Mouse (Mus musculus): ENCODE data around the gene Adam11.

Adam11 gene

GRCm38 (mm10) chr11:102758977-102759376, 2.3 kb upstream of the Adam11 start:
- Histone ChIP-seq H3K27me3 (ENCODE audit: insufficient read depth, low read length) (peaks cover 93% of the 10 kb centered on the region), H3K4me1 (replicated peaks; ENCODE audit: low read depth, low read length) (peaks cover 31% of the 10 kb centered on the region), H3K4me3 (replicated peaks; ENCODE audit: low read length) (no peak overlapping the region), H3K9me3 (ENCODE audit: low read length) (no peaks in the 10 kb centered on the region), H3K36me3 (ENCODE audit: insufficient read depth, low read length) (no peaks in the 10 kb centered on the region)
- TF ChIP-seq POU5F1 (IDR thresholded peaks at IDR 0.05; ENCODE audit: borderline replicate concordance, low read length) (no peak), NANOG (IDR thresholded peaks at IDR 0.05; ENCODE audit: borderline replicate concordance, low read length) (no peak), CTCF (conservative IDR thresholded peaks at IDR 0.05; ENCODE audit: low read length) (no peak)

- H3K27me3 ChIP-seq (ENCODE audit: insufficient read depth, low read length), result peaks cover 90% of the 10 kb centered on the region
- TF ChIP-seq CTCF (conservative IDR thresholded peaks at IDR 0.05; ENCODE audit: low read length) (no peak), POU5F1 (IDR thresholded peaks at IDR 0.05; ENCODE audit: borderline replicate concordance, low read length) (no peak), NANOG (IDR thresholded peaks at IDR 0.05; ENCODE audit: borderline replicate concordance, low read length) (no peak)
- H3K36me3 ChIP-seq (ENCODE audit: insufficient read depth, low read length), result no peaks in the 10 kb centered on the region
- no peaks in the 10 kb centered on the region for H3K9me3 ChIP-seq (ENCODE audit: low read length)
- peak overlapping the region; percentile 81 for H3K4me3 ChIP-seq (replicated peaks; ENCODE audit: low read length)
- H3K4me1 ChIP-seq (replicated peaks; ENCODE audit: low read depth, low read length), result peaks cover 25% of the 10 kb centered on the region
Observed at GRCm38 (mm10) chr11:102760805-102761308, 382 bp upstream of the Adam11 start.

DNA sequence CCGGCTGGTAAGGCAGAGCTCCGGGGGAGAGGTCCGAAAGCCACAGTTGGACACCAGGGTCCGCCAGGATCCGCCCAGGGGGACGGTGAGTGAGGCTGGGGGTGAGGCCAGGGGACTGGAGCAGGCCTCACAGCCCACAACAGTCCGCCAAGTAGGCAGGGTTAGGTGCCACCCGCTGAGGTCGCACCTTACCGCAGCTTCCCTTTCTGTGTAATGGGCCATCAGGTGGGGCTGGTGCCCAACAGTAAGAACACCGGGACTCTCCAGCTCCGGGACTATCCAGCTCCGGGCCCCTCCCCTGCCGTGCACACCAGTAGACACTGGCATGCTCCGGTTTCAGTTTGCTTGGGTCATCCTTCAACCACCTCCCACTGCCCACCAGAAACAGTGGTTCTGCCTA, 1.0 kb downstream of the Adam11 start:
- Histone ChIP-seq H3K27me3 (ENCODE audit: insufficient read depth, low read length) (peaks cover 79% of the 10 kb centered on the region), H3K36me3 (ENCODE audit: insufficient read depth, low read length) (no peaks in the 10 kb centered on the region), H3K4me1 (replicated peaks; ENCODE audit: low read depth, low read length) (peaks cover 29% of the 10 kb centered on the region), H3K9me3 (ENCODE audit: low read length) (no peaks in the 10 kb centered on the region), H3K4me3 (replicated peaks; ENCODE audit: low read length) (peak overlapping the region; percentile 81)
- TF ChIP-seq NANOG (IDR thresholded peaks at IDR 0.05; ENCODE audit: borderline replicate concordance, low read length) (no peak), CTCF (conservative IDR thresholded peaks at IDR 0.05; ENCODE audit: low read length) (no peak), POU5F1 (IDR thresholded peaks at IDR 0.05; ENCODE audit: borderline replicate concordance, low read length) (no peak)

- Histone ChIP-seq H3K4me1 (replicated peaks; ENCODE audit: low read depth, low read length) (peaks cover 37% of the 10 kb centered on the region), H3K9me3 (ENCODE audit: low read length) (no peaks in the 10 kb centered on the region), H3K27me3 (ENCODE audit: insufficient read depth, low read length) (peaks cover 70% of the 10 kb centered on the region), H3K36me3 (ENCODE audit: insufficient read depth, low read length) (no peaks in the 10 kb centered on the region), H3K4me3 (replicated peaks; ENCODE audit: low read length) (no peak overlapping the region)
- no peak for TF ChIP-seq POU5F1 (IDR thresholded peaks at IDR 0.05; ENCODE audit: borderline replicate concordance, low read length)
Observed at GRCm38 (mm10) chr11:102763009-102763767, 1.9 kb downstream of the Adam11 start.

DNA sequence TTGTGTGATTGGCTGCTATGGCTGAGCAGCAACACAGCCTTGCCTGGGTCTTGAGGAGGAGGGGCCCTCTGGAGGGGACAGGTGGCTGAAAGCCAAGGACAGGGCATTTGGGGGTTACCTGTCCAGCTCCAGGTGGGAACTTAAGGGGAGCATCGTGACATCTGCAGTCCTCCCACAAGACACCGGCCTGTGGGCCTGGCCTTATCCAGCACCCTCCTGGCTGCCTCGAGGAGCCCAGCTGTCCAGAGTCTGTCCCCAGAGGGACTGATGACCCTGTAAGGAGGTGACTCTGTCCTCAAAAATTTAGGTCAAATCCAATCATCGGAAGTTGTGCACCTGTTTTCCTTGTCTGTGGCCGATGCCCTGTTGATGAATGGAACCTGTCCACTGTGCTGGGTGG, 4.2 kb downstream of the Adam11 start:
- H3K4me1 ChIP-seq (replicated peaks; ENCODE audit: low read depth, low read length), result peaks cover 59% of the 10 kb centered on the region
- H3K36me3 ChIP-seq (ENCODE audit: insufficient read depth, low read length), result no peaks in the 10 kb centered on the region
- no peak for TF ChIP-seq CTCF (conservative IDR thresholded peaks at IDR 0.05; ENCODE audit: low read length)
- no peak for TF ChIP-seq NANOG (IDR thresholded peaks at IDR 0.05; ENCODE audit: borderline replicate concordance, low read length)
- TF ChIP-seq POU5F1 (IDR thresholded peaks at IDR 0.05; ENCODE audit: borderline replicate concordance, low read length), result no peak
- H3K9me3 ChIP-seq (ENCODE audit: low read length), result no peaks in the 10 kb centered on the region
- H3K27me3 ChIP-seq (ENCODE audit: insufficient read depth, low read length), result peaks cover 52% of the 10 kb centered on the region
- no peak overlapping the region for H3K4me3 ChIP-seq (replicated peaks; ENCODE audit: low read length)

DNA sequence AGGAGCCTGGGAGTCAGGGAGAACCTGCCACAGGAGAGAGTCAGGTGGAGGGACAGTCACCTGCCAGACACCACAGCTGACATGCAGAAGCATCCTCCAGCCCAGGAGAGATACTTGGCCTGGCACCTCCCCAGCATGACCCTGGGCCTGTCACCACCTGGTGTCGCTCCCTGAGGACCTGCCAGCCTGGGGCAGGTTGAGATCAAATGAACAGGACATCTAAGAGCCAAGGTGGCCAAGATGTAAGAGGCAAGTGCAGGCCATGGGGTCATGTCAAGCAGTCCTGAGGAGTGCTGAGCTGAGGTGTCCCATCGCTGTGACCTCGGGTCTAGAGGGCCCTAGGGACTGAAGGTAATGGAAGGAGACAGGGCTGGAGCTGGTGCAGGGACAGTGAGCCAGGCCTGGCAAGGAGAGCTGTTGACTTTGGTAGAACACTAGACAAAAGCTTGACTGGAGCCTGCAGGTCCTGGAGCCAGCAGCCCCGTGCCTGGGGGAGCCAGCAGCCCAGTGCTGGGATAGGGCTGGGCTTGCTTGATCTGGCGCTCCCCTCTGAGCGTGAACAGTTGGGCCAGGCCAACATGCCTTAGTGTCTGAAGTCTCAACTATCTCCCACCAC, 5.9 kb downstream of the Adam11 start:
- peaks cover 64% of the 10 kb centered on the region for H3K4me1 ChIP-seq (replicated peaks; ENCODE audit: low read depth, low read length)
- TF ChIP-seq NANOG (IDR thresholded peaks at IDR 0.05; ENCODE audit: borderline replicate concordance, low read length) (no peak), POU5F1 (IDR thresholded peaks at IDR 0.05; ENCODE audit: borderline replicate concordance, low read length) (no peak), CTCF (conservative IDR thresholded peaks at IDR 0.05; ENCODE audit: low read length) (no peak)
- no peaks in the 10 kb centered on the region for H3K9me3 ChIP-seq (ENCODE audit: low read length)
- peaks cover 50% of the 10 kb centered on the region for H3K27me3 ChIP-seq (ENCODE audit: insufficient read depth, low read length)
- no peaks in the 10 kb centered on the region for H3K36me3 ChIP-seq (ENCODE audit: insufficient read depth, low read length)
- H3K4me3 ChIP-seq (replicated peaks; ENCODE audit: low read length), result no peak overlapping the region

GRCm38 (mm10) chr11:102769141-102769540, 7.9 kb downstream of the Adam11 start:
- H3K9me3 ChIP-seq (ENCODE audit: low read length), result no peaks in the 10 kb centered on the region
- no peaks in the 10 kb centered on the region for H3K36me3 ChIP-seq (ENCODE audit: insufficient read depth, low read length)
- TF ChIP-seq POU5F1 (IDR thresholded peaks at IDR 0.05; ENCODE audit: borderline replicate concordance, low read length) (no peak), NANOG (IDR thresholded peaks at IDR 0.05; ENCODE audit: borderline replicate concordance, low read length) (no peak), CTCF (conservative IDR thresholded peaks at IDR 0.05; ENCODE audit: low read length) (no peak)
- peaks cover 58% of the 10 kb centered on the region for H3K4me1 ChIP-seq (replicated peaks; ENCODE audit: low read depth, low read length)
- H3K4me3 ChIP-seq (replicated peaks; ENCODE audit: low read length), result no peak overlapping the region
- H3K27me3 ChIP-seq (ENCODE audit: insufficient read depth, low read length), result peaks cover 33% of the 10 kb centered on the region

DNA sequence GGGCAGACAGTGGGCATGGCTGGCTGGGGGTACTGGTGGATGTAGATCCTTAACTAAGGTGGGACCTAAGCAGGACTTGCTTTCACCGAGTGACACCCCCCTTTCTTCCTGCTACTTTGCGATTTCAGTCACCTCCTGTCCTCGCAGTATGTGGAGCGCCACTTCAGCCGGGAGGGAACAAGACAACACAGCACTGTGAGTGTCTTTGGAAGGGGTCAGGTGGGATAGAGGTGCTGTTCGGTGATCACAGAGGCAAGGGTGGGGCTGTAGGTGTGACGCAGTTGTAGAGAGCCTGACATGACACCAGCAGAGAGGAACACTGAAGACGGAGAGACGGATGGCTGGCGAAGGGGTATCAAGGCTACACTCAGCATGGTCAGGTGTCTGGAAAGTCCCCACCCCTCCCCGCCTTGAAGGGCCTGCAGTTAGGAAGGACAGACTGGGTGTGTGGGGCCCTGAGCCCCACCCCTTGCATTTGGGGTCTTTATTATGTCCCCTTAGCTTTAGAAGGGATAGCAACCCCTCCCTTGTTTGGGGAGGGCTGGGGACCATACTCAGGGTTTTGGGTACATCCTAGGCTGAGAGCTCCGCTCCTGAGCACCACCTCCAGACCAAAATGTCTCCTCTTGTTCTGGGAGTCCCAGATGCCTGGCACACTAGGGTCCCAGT, 8.9 kb downstream of the Adam11 start:
- H3K4me1 ChIP-seq (replicated peaks; ENCODE audit: low read depth, low read length), result peaks cover 63% of the 10 kb centered on the region
- H3K27me3 ChIP-seq (ENCODE audit: insufficient read depth, low read length), result peaks cover 29% of the 10 kb centered on the region
- H3K36me3 ChIP-seq (ENCODE audit: insufficient read depth, low read length), result no peaks in the 10 kb centered on the region
- TF ChIP-seq NANOG (IDR thresholded peaks at IDR 0.05; ENCODE audit: borderline replicate concordance, low read length) (no peak), POU5F1 (IDR thresholded peaks at IDR 0.05; ENCODE audit: borderline replicate concordance, low read length) (no peak), CTCF (conservative IDR thresholded peaks at IDR 0.05; ENCODE audit: low read length) (no peak)
- H3K4me3 ChIP-seq (replicated peaks; ENCODE audit: low read length), result no peak overlapping the region
- H3K9me3 ChIP-seq (ENCODE audit: low read length), result no peaks in the 10 kb centered on the region

Measured in E14TG2a.4 (cell line).